Mouse (Mus musculus) heart, embryonic 15.5 days (tissue): Measurements from ENCODE around the gene Rad21l. TPM values are rescaled to one million over a fixed set of nuclear protein-coding genes. Genes with fewer than 3 reads are reported as not detected.

Source experiments
- ATAC-seq: fragments of 200-750 bp; cut with Nextera tagmentation; replicated peaks from 2 replicates; pipeline ENCODE4 v1.8.0; 2017; ENCODE audit warnings: low read depth, moderate TSS enrichment; ENCODE audit not compliant: insufficient number of reproducible peaks, insufficient read depth, low FRiP score
- H3K27ac ChIP-seq: fragments of 300-500 bp; sonication (generic); 2 replicates; pipeline ENCODE4 v1.5.1; 2015; ENCODE audit warnings: mild to moderate bottlenecking, inconsistent platforms
- H3K27me3 ChIP-seq: fragments of 300-500 bp; sonication (generic); 2 replicates; pipeline ENCODE4 v1.6.1; 2015; ENCODE audit warnings: inconsistent platforms
- H3K36me3 ChIP-seq: fragments of 300-500 bp; sonication (generic); 2 replicates; pipeline ENCODE4 v1.6.1; 2015; ENCODE audit warnings: mild to moderate bottlenecking, inconsistent platforms
- H3K4me1 ChIP-seq: fragments of 300-500 bp; sonication (generic); replicated peaks from 2 replicates; pipeline ENCODE4 v1.6.1; 2015; ENCODE audit warnings: inconsistent platforms
- H3K4me2 ChIP-seq: fragments of 300-500 bp; sonication (generic); 2 replicates; pipeline ENCODE4 v1.6.1; 2015; ENCODE audit warnings: inconsistent platforms, mild to moderate bottlenecking, moderate library complexity
- H3K4me3 ChIP-seq: fragments of 300-500 bp; sonication (generic); 2 replicates; pipeline ENCODE4 v1.5.1; 2015; ENCODE audit warnings: mild to moderate bottlenecking, inconsistent platforms
- H3K9ac ChIP-seq: fragments of 300-500 bp; sonication (generic); 2 replicates; pipeline ENCODE4 v1.6.1; 2015; ENCODE audit warnings: mild to moderate bottlenecking, inconsistent platforms
- H3K9me3 ChIP-seq: fragments of 300-500 bp; sonication (generic); replicated peaks from 2 replicates; pipeline ENCODE4 v1.6.1; 2016; ENCODE audit warnings: inconsistent platforms
- WGBS: fragments of 180-500 bp; shearing (Covaris S2); methylation state at CpG from one replicate; pipeline ENCODE4 v1.1.7; 2015; ENCODE audit warnings: mixed read lengths; 5-methylcytosine and 5-hydroxymethylcytosine counted together
- polyA plus RNA-seq: library from polyadenylated mRNA; unstranded; fragments of >200 nt; fragmentation: Nextera tagmentation; extraction: Ambion mirVana; gene quantifications from 2 replicates; pipeline ENCODE4 v1.2.1, GENCODE M21; 2015

The Rad21l gene
- polyA plus RNA-seq, 1 experiment from 2014 or later, result not detected

GRCm38 (mm10) chr2:151670026-151670967, 2.0 kb upstream of the Rad21l start:
- Histone ChIP-seq H3K36me3 (no peaks in the 10 kb centered on the region), H3K27ac (no peak overlapping the region), H3K27me3 (peaks cover 11% of the 10 kb centered on the region), H3K4me2 (peak overlapping the region; percentile 38), H3K4me1 (peaks cover 6% of the 10 kb centered on the region; the same call in 1 of the 2 replicates), H3K9me3 (no peaks in the 10 kb centered on the region), H3K4me3 (no peak overlapping the region; the same call in 1 of the 2 replicates), H3K9ac (no peak overlapping the region)
- 29% methylated on average over 48 of the region's 48 CpGs for WGBS
- ATAC-seq, result no peak

GRCm38 (mm10) chr2:151652053-151652452, 16.3 kb downstream of the Rad21l start:
- Histone ChIP-seq H3K27ac (no peak overlapping the region), H3K9ac (no peak overlapping the region), H3K4me2 (no peak overlapping the region), H3K36me3 (no peaks in the 10 kb centered on the region), H3K4me3 (no peak overlapping the region), H3K4me1 (no peaks in the 10 kb centered on the region), H3K27me3 (no peaks in the 10 kb centered on the region), H3K9me3 (no peaks in the 10 kb centered on the region)
- ATAC-seq, result no peak
- 50% methylated on average over 1 of the region's 1 CpGs for WGBS

GRCm38 (mm10) chr2:151636015-151636402, 32.3 kb downstream of the Rad21l start:
- ATAC-seq, result no peak
- 88% methylated on average over 2 of the region's 2 CpGs for WGBS
- Histone ChIP-seq H3K27ac (no peak overlapping the region), H3K27me3 (peaks cover 24% of the 10 kb centered on the region), H3K4me1 (peaks cover 10% of the 10 kb centered on the region), H3K4me3 (no peak overlapping the region), H3K4me2 (no peak overlapping the region), H3K9me3 (no peaks in the 10 kb centered on the region), H3K9ac (no peak overlapping the region), H3K36me3 (no peaks in the 10 kb centered on the region)

GRCm38 (mm10) chr2:151635362-151636014, 32.8 kb downstream of the Rad21l start:
- Histone ChIP-seq H3K9ac (no peak overlapping the region), H3K4me3 (no peak overlapping the region), H3K27ac (no peak overlapping the region), H3K27me3 (peaks cover 29% of the 10 kb centered on the region), H3K36me3 (no peaks in the 10 kb centered on the region), H3K4me1 (peaks cover 10% of the 10 kb centered on the region), H3K4me2 (no peak overlapping the region), H3K9me3 (no peaks in the 10 kb centered on the region)
- ATAC-seq, result no peak
- whole genome bisulfite sequencing, result 52% methylated on average over 9 of the region's 9 CpGs

GRCm38 (mm10) chr2:151634903-151635302, 33.4 kb downstream of the Rad21l start:
- no peaks in the 10 kb centered on the region for H3K9me3 ChIP-seq
- peaks cover 34% of the 10 kb centered on the region for H3K27me3 ChIP-seq
- no peaks in the 10 kb centered on the region for H3K36me3 ChIP-seq
- H3K4me3 ChIP-seq, result no peak overlapping the region
- peaks cover 10% of the 10 kb centered on the region for H3K4me1 ChIP-seq
- WGBS, result 26% methylated on average over 2 of the region's 2 CpGs
- no peak overlapping the region for H3K9ac ChIP-seq
- no peak overlapping the region for H3K27ac ChIP-seq
- no peak for ATAC-seq
- no peak overlapping the region for H3K4me2 ChIP-seq

- Histone ChIP-seq H3K27me3 (peaks cover 41% of the 10 kb centered on the region), H3K36me3 (no peaks in the 10 kb centered on the region), H3K4me2 (peak overlapping the region; percentile 100; the same call in 1 of the 2 replicates), H3K9me3 (no peaks in the 10 kb centered on the region), H3K4me3 (no peak overlapping the region), H3K27ac (no peak overlapping the region), H3K4me1 (peaks cover 10% of the 10 kb centered on the region), H3K9ac (no peak overlapping the region)
- 52% methylated on average over 5 of the region's 5 CpGs for WGBS
- no peak for ATAC-seq
Observed at GRCm38 (mm10) chr2:151632982-151633381, 35.4 kb downstream of the Rad21l start.

- Histone ChIP-seq H3K4me1 (peaks cover 10% of the 10 kb centered on the region), H3K9me3 (no peaks in the 10 kb centered on the region), H3K4me3 (peak within 1 kb of the TSS; percentile 63), H3K9ac (peak within 1 kb of the TSS; percentile 57), H3K27ac (no peak within 1 kb of the TSS), H3K36me3 (no peaks in the 10 kb centered on the region), H3K27me3 (peaks cover 41% of the 10 kb centered on the region), H3K4me2 (peak within 1 kb of the TSS; percentile 100)
- WGBS, result under 1% methylated on average over 47 of the region's 47 CpGs
- peak; percentile 65 for ATAC-seq
Observed at GRCm38 (mm10) chr2:151632159-151632814, 36.0 kb downstream of the Rad21l start, which contains the start of gene Snph. Gene Snph (minus strand): TSS chr2:151632593.

GRCm38 (mm10) chr2:151631406-151632158, 36.8 kb downstream of the Rad21l start:
- Histone ChIP-seq H3K9ac (peak overlapping the region; percentile 57), H3K4me3 (peak overlapping the region; percentile 63), H3K27me3 (peaks cover 41% of the 10 kb centered on the region), H3K36me3 (no peaks in the 10 kb centered on the region), H3K27ac (no peak overlapping the region), H3K4me2 (peak overlapping the region; percentile 100), H3K4me1 (peaks cover 10% of the 10 kb centered on the region), H3K9me3 (no peaks in the 10 kb centered on the region)
- WGBS, result 7% methylated on average over 22 of the region's 22 CpGs
- no peak for ATAC-seq

- Histone ChIP-seq H3K4me3 (no peak overlapping the region), H3K9ac (no peak overlapping the region), H3K9me3 (no peaks in the 10 kb centered on the region), H3K4me1 (peaks cover 10% of the 10 kb centered on the region), H3K4me2 (no peak overlapping the region), H3K27ac (no peak overlapping the region), H3K36me3 (no peaks in the 10 kb centered on the region), H3K27me3 (peaks cover 41% of the 10 kb centered on the region)
- WGBS, result 64% methylated on average over 7 of the region's 7 CpGs
- ATAC-seq, result no peak
Observed at GRCm38 (mm10) chr2:151629310-151629709, 39.0 kb downstream of the Rad21l start.

- ATAC-seq, result no peak
- WGBS, result 78% methylated on average over 3 of the region's 3 CpGs
- no peak overlapping the region for H3K4me3 ChIP-seq
Observed at GRCm38 (mm10) chr2:151628011-151628410, 40.3 kb downstream of the Rad21l start.

More at GRCm38 (mm10) chr2:151628011-151628410, 40.3 kb downstream of the Rad21l start:
- H3K4me1 ChIP-seq, result peaks cover 10% of the 10 kb centered on the region
- no peak overlapping the region for H3K9ac ChIP-seq
- H3K27me3 ChIP-seq, result peaks cover 34% of the 10 kb centered on the region
- H3K36me3 ChIP-seq, result no peaks in the 10 kb centered on the region
- H3K9me3 ChIP-seq, result no peaks in the 10 kb centered on the region
- no peak overlapping the region for H3K27ac ChIP-seq
- H3K4me2 ChIP-seq, result no peak overlapping the region
